Mouse (Mus musculus) heart, embryonic 10.5 days (tissue): ENCODE measurements around the gene Zscan29. TPM values are rescaled to one million over a fixed set of nuclear protein-coding genes. Genes with fewer than 3 reads are reported as not detected.
A peak's percentile ranks its signal among the peaks of the same experiment; 100 is the strongest.
"Not testable (repeated sequence)": the region's sequence is repeated elsewhere in the genome, so short reads cannot be mapped to it uniquely, and the experiment has no call there.

ENCODE experiments used
- DNase-seq: peaks from one replicate; pipeline ENCODE4 v3.0.0-alpha.2; 2017; ENCODE audit warnings: low spot score
- H3K27ac ChIP-seq: fragments of 300-500 bp; sonication (generic); 2 replicates; pipeline ENCODE4 v1.5.1; 2016; ENCODE audit warnings: mild to moderate bottlenecking
- H3K27me3 ChIP-seq: fragments of 300-500 bp; sonication (generic); 2 replicates; pipeline ENCODE4 v1.6.1; 2016; ENCODE audit warnings: mild to moderate bottlenecking; ENCODE audit not compliant: poor library complexity, insufficient read depth, severe bottlenecking
- H3K36me3 ChIP-seq: fragments of 300-500 bp; sonication (generic); 2 replicates; pipeline ENCODE4 v1.6.1; 2016; ENCODE audit warnings: mild to moderate bottlenecking, moderate library complexity
- H3K4me1 ChIP-seq: fragments of 300-500 bp; sonication (generic); 2 replicates; pipeline ENCODE4 v1.6.1; 2016; ENCODE audit warnings: mild to moderate bottlenecking
- H3K4me3 ChIP-seq: fragments of 300-500 bp; sonication (generic); 2 replicates; pipeline ENCODE4 v1.5.1; 2016; ENCODE audit warnings: mild to moderate bottlenecking, moderate library complexity
- H3K9me3 ChIP-seq: fragments of 300-500 bp; sonication (generic); 2 replicates; pipeline ENCODE4 v1.6.1; 2016; ENCODE audit warnings: mild to moderate bottlenecking, moderate library complexity
- WGBS: fragments of 180-500 bp; shearing (Covaris S2); methylation state at CpG from one replicate; pipeline ENCODE4 v1.1.7; 2016; 5-methylcytosine and 5-hydroxymethylcytosine counted together
- polyA plus RNA-seq: library from polyadenylated mRNA; unstranded; fragments of >200 nt; fragmentation: Nextera tagmentation; extraction: Ambion mirVana; gene quantifications from 2 replicates; pipeline ENCODE4 v1.2.1, GENCODE M21; 2016

Zscan29 gene
- polyA plus RNA-seq, 1 experiment from 2014 or later: 7.4 TPM

DNA sequence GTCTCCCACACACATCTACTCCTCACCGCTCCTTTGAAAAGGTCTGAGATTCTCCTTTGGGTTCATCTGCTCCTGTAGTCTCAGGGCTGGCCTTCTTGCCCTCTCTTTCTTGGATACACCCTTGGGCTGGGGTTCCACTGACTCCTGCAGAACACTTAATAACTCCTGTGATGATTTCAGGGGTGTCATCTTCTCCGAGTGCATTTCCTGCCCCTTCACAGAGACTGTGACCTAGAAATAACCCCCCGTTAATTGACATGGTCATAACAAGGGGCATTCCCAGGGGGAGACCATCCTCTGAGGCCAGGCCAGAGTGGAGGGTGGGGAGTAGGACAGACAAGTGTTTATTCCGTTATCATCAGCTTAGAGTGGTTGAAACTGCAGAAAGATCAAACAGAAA is 1.8 kb downstream of the Zscan29 start:
- whole genome bisulfite sequencing: 52% methylated on average over 4 of the region's 4 CpGs
- no peak for DNase-seq
- H3K9me3 ChIP-seq: no peaks in the 10 kb centered on the region
- H3K36me3 ChIP-seq: peaks cover 33% of the 10 kb centered on the region
- H3K27me3 ChIP-seq: no peaks in the 10 kb centered on the region
- H3K4me3 ChIP-seq: peak overlapping the region; percentile 94
- peaks cover 21% of the 10 kb centered on the region for H3K4me1 ChIP-seq
- H3K27ac ChIP-seq: no peak overlapping the region

DNA sequence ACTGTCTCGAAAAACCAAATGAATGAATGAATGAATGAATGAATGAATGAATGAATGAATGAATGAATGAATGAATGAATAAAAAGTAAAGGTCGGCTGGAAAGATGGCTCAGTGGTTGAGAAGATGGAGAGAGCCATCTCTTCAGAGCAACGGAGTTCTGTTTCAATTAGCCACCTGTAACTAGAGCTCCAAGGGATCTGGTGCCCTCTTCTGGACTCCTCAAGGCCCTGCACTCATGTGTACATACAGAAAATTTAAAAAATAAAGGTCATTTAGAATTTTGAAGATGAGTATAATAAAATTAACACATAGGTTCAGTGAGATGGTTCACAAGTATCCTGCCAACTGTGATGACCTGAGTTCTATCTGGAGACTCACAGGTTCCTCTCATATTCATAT is 17.8 kb downstream of the Zscan29 start:
- H3K9me3 ChIP-seq: no peaks in the 10 kb centered on the region
- H3K27ac ChIP-seq: no peak overlapping the region
- 88% methylated on average over 3 of the region's 3 CpGs for WGBS
- no peak overlapping the region for H3K4me3 ChIP-seq
- H3K36me3 ChIP-seq: peaks cover 37% of the 10 kb centered on the region
- DNase-seq: no peak
- H3K27me3 ChIP-seq: no peaks in the 10 kb centered on the region
- H3K4me1 ChIP-seq: no peaks in the 10 kb centered on the region

DNA sequence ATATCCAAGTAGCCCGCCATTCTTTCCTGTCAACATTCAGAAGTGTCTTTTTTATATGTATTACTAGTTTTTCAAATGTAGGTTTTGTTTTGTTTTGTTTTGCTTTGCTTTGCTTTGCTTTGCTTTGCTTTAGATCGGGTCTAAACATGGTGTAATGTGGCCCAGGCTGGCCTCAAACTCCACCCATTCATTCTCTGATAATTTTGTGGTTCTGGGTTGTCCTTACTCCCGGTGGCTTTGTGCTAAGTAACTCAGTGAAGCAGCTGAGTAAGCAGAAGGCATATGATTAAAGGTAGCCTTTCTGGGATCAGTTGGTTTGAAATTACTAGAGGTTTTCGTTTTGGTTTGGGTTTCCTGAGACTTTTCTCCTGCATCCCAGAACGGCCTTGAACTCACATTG is 21.2 kb downstream of the Zscan29 start:
- Histone ChIP-seq H3K4me3 (no peak overlapping the region), H3K27me3 (no peaks in the 10 kb centered on the region), H3K36me3 (peaks cover 41% of the 10 kb centered on the region), H3K27ac (no peak overlapping the region), H3K4me1 (no peaks in the 10 kb centered on the region), H3K9me3 (no peaks in the 10 kb centered on the region)
- DNase-seq: no peak
- 81% methylated on average over 5 of the region's 5 CpGs for WGBS

DNA sequence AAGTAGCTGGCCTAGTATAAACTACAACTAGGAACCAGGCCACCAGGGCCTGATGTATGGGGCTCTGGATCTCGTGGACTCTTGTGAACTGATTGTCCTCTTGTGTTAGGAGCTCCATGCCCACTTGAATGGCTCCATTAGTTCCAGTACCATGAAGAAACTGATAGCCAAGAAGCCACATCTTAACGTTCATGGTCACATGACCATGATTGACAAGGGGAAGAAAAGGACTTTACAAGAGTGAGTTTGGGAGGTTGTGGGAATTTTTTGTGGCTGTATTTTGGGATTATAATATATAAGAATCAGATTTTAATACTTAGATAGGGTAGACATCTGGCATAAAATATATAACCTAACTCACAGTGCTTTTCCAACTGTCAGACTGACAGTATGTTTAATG is 28.5 kb downstream of the Zscan29 start:
- H3K9me3 ChIP-seq: no peaks in the 10 kb centered on the region
- H3K4me3 ChIP-seq: no peak overlapping the region
- H3K27ac ChIP-seq: no peak overlapping the region
- H3K4me1 ChIP-seq: peaks cover 23% of the 10 kb centered on the region
- H3K36me3 ChIP-seq: peaks cover 44% of the 10 kb centered on the region
- no peaks in the 10 kb centered on the region for H3K27me3 ChIP-seq
- WGBS: 64% methylated on average over 2 of the region's 2 CpGs
- DNase-seq: no peak

DNA sequence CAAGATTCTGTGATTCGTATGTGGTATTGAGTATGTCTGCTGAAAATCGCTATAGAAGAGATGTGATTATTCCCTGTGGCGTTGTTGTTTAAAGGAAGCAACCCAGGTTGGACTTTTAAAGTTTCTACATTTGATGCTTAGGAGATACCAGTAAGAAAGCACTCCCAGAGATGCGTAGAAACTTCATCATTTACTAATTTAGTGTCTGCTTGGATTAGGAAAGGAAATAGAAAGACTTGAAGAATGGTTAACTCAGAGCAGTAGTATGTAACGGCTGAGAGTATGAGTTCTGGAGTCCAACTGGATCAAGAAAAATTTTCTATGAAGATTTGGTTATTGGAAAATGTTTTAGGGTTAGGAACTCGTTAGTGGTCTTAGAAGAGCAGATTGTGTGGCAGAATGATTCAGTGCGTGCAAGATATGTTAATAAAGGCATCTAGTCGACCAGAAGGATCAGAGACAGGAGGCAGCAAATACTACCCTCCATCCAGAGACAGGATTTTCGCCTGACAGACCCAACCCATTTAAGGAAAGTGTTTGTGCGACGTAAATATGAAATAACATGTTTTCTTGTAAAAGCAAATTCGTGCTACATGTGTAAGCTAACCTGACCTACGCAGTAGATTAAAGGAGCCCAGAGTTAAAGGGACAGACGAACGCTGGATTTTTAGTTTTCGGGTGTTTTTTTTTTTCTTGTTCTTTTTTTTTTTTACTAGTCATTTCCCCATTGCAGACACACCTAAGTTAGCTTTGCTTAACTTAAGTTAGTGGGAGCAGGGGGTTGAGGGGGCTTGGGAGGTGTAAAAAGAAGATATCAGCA is 29.5 kb downstream of the Zscan29 start:
- Histone ChIP-seq H3K4me3 (peak overlapping the region; percentile 77), H3K27me3 (no peaks in the 10 kb centered on the region), H3K36me3 (peaks cover 40% of the 10 kb centered on the region), H3K27ac (peak overlapping the region; percentile 97), H3K4me1 (peaks cover 23% of the 10 kb centered on the region), H3K9me3 (no peaks in the 10 kb centered on the region)
- no peak for DNase-seq
- 75% methylated on average over 16 of the region's 16 CpGs for WGBS

DNA sequence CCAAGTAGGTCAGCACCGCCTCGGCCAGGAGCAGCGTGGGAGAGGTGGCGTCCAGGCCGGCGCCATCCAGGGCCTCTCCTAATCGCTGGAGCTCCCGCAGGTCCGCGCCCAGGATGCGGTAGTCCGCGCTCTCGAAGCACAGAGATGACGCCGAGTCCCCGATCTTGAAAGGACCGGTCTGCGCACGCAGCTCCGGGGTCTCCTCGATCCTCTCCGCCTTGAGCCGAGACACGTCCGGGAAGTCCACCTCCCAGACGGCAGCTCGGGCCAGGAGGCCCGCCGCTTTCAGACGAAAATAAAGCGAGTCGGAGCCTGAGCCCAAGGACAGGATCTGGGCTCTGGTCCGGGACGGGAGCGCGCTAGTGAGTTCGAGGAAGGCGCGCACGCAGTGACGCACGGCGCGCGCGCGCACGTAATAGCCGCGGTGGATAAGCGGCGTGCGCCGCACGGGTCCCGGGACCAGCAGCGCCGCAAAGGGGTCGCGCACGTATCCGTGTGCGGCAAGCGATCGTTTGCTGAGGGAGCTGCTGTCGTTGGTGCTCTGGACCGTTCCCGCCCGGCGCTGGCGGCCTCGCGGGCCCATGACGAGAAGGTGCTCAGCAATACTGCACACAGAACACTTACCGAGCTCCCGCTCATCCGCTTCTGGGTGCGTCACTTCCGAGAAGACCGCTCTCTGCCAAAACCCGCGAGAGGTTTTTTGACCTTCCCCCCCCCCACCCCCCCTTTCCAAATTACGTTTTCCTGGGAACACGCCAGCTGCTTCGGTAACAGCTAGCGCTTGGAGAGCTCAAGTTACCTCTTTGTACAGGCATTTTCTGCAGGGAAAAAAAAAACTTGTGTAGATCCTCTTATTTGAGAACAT is 30.7 kb downstream of the Zscan29 start, which contains the start of the genes Adal and Lcmt2:
Gene Adal (plus strand): TSS at position 411 of the 865 bp plus-strand sequence.
Gene Lcmt2 (minus strand): TSS at position 636 of the 865 bp plus-strand sequence.
- peak within 1 kb of the TSS; percentile 77 for H3K4me3 ChIP-seq
- DNase-seq: peak; percentile 96
- peaks cover 37% of the 10 kb centered on the region for H3K36me3 ChIP-seq
- under 1% methylated on average over 87 of the region's 87 CpGs for WGBS
- no peaks in the 10 kb centered on the region for H3K27me3 ChIP-seq
- H3K27ac ChIP-seq: peak within 1 kb of the TSS; percentile 97
- peaks cover 23% of the 10 kb centered on the region for H3K4me1 ChIP-seq
- no peaks in the 10 kb centered on the region for H3K9me3 ChIP-seq

DNA sequence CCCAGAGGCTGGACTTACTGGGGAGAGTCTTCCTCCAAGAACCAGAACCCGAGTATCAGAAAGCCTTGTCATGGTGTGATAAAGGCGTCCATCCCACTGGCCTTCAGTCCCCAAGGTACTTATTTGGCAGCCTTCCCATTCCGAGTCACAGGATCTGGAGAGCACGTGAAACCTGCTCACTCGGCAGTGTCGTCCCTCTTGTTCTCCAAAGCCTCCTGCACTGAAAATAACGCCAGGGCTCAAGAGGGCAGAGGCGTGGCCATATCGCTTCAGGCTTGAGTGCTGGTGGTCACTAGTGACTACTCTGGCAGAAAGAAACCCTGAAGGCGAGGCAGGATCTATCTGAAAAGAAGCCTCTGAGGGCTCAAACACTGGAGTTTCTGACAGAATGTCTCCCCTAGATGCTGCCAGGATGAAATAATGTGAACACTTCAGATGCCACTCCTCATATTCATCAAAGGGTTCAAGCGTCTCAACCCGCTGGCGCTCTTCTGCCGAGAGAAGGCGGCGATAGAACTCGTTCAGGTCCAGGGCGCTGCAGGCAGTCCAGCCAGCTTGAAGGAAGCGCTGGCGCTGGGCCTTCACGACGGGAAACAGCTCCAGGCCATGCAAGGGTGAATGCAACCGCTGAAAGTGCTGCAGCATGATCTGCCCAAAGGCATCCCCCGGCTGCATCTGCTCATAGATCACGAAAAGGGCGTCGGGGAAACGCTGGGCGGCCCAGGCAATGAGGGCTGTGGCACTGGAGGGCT is 31.5 kb downstream of the Zscan29 start:
- H3K4me3 ChIP-seq: peak overlapping the region; percentile 77
- peaks cover 32% of the 10 kb centered on the region for H3K36me3 ChIP-seq
- H3K27ac ChIP-seq: peak overlapping the region; percentile 97
- no peaks in the 10 kb centered on the region for H3K9me3 ChIP-seq
- DNase-seq: peak; percentile 77
- H3K27me3 ChIP-seq: no peaks in the 10 kb centered on the region
- 44% methylated on average over 29 of the region's 29 CpGs for WGBS
- H3K4me1 ChIP-seq: peaks cover 23% of the 10 kb centered on the region

DNA sequence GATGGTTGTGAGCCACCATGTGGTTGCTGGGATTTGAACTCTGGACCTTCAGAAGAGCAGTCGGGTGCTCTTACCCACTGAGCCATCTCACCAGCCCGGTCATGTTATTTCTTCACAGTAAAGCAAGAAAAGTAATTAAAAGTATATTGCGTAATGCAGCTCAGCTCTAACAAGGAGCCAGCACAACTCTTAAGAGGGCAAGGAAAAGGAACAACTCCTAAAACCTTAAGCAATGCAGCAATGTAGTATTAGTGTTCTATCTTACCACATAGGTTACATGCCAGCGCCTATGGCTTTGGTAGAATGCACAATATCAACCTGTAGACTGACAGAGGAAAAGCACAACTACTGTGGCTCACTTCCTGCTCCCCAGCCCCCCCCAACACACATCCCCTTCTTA is 33.6 kb downstream of the Zscan29 start:
- Histone ChIP-seq H3K27me3 (no peaks in the 10 kb centered on the region), H3K4me3 (no peak overlapping the region), H3K9me3 (no peaks in the 10 kb centered on the region), H3K4me1 (peaks cover 23% of the 10 kb centered on the region), H3K36me3 (peaks cover 22% of the 10 kb centered on the region), H3K27ac (no peak overlapping the region)
- no peak for DNase-seq
- WGBS: 91% methylated on average over 4 of the region's 4 CpGs

DNA sequence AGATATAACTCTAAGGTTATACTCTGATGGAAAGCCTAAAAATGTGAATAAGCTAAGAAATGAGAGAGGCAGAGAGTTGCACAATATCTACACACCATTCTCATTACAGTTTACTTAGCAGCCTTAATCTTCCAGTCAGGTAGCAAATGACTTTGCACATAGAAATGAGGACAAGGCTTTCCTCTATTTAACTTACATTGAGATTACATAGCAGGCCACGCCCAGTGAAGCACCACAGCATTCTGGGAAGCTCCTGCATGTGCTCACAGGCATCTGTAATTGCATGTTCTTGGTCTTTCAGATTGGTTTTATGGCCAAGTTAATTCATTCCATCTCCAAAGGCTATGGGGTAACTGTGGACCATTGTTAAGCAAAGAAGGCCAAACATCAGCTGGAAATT is 38.1 kb downstream of the Zscan29 start:
- H3K27ac ChIP-seq: no peak overlapping the region
- H3K4me3 ChIP-seq: no peak overlapping the region
- WGBS: 69% methylated on average over 1 of the region's 1 CpGs
- no peak for DNase-seq
- no peaks in the 10 kb centered on the region for H3K4me1 ChIP-seq
- no peaks in the 10 kb centered on the region for H3K9me3 ChIP-seq
- H3K36me3 ChIP-seq: peaks cover 6% of the 10 kb centered on the region
- H3K27me3 ChIP-seq: no peaks in the 10 kb centered on the region

DNA sequence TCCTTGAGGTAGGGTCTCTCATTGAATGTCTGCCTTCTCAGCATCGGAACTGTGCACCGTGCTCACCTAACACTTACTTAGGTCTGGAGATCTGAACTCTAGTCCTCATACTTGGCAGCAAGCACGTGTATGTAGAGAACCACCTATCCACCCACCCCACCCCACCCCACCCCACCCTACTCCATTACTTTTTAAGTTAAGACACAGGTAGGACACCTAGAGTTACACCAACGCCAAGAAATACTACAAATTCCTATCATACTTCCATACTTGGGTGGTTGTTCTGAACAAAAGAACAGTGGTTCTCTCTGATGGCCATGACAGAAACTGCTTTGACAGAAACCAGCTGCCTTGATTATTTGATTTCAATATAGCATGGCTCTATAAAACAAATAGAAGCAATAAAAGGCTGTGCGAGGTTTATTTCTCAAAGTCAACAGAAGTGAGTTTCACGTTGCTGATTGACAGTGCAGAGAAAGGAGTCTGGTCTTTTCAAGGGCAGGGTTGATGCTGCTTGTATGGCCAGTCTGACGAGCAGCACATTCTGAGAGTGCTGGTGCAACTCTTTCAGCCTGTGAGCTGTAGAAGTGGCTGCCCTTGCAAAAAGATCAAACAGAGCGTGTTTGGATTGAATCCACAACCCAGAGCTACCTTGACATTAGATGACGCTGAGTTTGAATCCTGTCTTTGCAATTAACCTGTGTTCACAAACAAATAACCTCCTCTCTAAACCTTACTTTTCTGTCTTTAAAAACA is 41.9 kb downstream of the Zscan29 start:
- Histone ChIP-seq H3K27me3 (no peaks in the 10 kb centered on the region), H3K36me3 (no peaks in the 10 kb centered on the region), H3K27ac (no peak overlapping the region), H3K4me1 (no peaks in the 10 kb centered on the region), H3K9me3 (no peaks in the 10 kb centered on the region), H3K4me3 (no peak overlapping the region)
- no peak for DNase-seq
- 63% methylated on average over 9 of the region's 9 CpGs for WGBS

DNA sequence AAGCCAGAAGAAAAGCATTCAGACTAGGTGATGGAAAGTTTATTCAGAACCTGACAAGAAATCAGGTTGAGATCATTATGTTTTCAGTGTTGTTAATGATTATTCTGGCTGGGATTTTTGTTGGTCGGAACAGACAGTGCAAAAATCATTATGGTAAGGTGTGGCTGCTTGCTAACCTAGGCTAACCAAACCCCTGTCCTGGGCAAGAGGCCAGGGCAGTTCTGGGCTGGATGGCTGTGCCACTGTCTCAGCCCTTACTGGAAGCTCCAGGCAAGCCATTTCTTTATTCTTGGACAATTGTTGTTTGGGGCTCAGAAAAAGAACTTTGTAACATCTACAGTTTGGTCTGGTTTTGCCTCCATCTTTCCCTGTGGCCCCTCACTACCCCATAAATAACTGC is 43.4 kb downstream of the Zscan29 start:
- no peaks in the 10 kb centered on the region for H3K9me3 ChIP-seq
- no peaks in the 10 kb centered on the region for H3K36me3 ChIP-seq
- H3K4me3 ChIP-seq: no peak overlapping the region
- no peaks in the 10 kb centered on the region for H3K4me1 ChIP-seq
- H3K27ac ChIP-seq: no peak overlapping the region
- 78% methylated on average over 1 of the region's 1 CpGs for WGBS
- H3K27me3 ChIP-seq: no peaks in the 10 kb centered on the region
- DNase-seq: no peak

DNA sequence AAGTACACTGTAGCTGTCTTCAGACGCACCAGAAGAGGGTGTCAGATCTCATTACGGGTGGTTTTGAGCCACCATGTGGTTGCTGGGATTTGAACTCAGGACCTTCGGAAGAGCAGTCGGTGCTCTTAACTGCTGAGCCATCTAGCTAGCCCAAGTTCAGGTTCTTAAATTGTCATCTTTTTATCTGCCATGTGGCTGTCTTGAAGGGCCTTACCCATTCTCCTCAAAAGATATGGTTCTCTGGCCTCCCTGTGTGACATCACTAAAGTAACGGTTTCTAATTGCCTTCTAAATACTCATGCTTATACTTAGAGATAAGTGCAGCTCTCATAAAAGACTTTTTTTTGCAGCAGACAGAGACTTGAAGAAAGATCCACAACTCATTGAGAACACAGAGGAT is 44.6 kb downstream of the Zscan29 start:
- WGBS: 88% methylated on average over 5 of the region's 5 CpGs
- DNase-seq, H3K36me3 ChIP-seq, H3K27me3 ChIP-seq, H3K27ac ChIP-seq, H3K9me3 ChIP-seq, H3K4me3 ChIP-seq, H3K4me1 ChIP-seq: not testable (repeated sequence)
